In genomic region chr5:120325386-120325910, GRCm38 (mm10) we compare ENCODE assay signal across 20 mouse cellular contexts.
DNase-seq lines count a peak whose midpoint lies in the region; ATAC-seq and TF ChIP-seq lines count a peak whose summit lies in the region.
"Had no signal": no experiment of that assay in that cellular context is flagged by ENCODE, and none has a peak within 500 bp of the region (broad histone marks: within the 10 kb centered on the region; RNA-seq: fewer than 3 reads in every experiment).

No protein-coding gene starts in this region.

- TF ChIP-seq CTCF in lung, embryonic 14.5 days (IDR thresholded peaks at IDR 0.05; ENCODE audit: low read depth), result no peak
- no peak for TF ChIP-seq CTCF in lung, postnatal 0 days (IDR thresholded peaks at IDR 0.05)

- TF ChIP-seq EP300 in lung, postnatal 0 days (IDR thresholded peaks at IDR 0.05), result no peak

- no peak overlapping the region for H3K4me3 ChIP-seq in heart, embryonic 12.5 days
- no peak overlapping the region for H3K4me3 ChIP-seq in lung, embryonic 14.5 days (ENCODE audit: low read depth, low read length)
- H3K4me3 ChIP-seq in lung, postnatal 0 days (ENCODE audit: low read depth, low read length), result no peak overlapping the region
- H3K4me3 ChIP-seq: embryonic facial prominence, embryonic 10.5 days; forebrain, embryonic 13.5 days; limb, embryonic 15.5 days; liver, embryonic 15.5 days; myocyte had no signal

- H3K4me2 ChIP-seq in heart, embryonic 12.5 days, result peak overlapping the region; percentile 22
- H3K4me2 ChIP-seq in lung, embryonic 14.5 days, result peak overlapping the region; percentile 18; the same call in 1 of the 2 replicates
- H3K4me2 ChIP-seq in lung, postnatal 0 days (replicated peaks; ENCODE audit: low read depth, low read length), result peak overlapping the region; percentile 19; the same call in 1 of the 2 replicates
- H3K4me2 ChIP-seq: forebrain, embryonic 13.5 days; limb, embryonic 15.5 days; liver, embryonic 15.5 days had no signal

- no peak for DNase-seq in heart, postnatal 25 days (ENCODE audit: low spot score)
- DNase-seq in lung, embryonic 14.5 days, result peak; percentile 59
- no peak for DNase-seq in lung, adult 18-20 months
- no peak for DNase-seq in lung, postnatal 0 days (ENCODE audit: low spot score)
- peak; percentile 26 for DNase-seq in lung, postnatal 36 days
- DNase-seq in urinary bladder, adult 2 months (ENCODE audit: low spot score), result no peak
- DNase-seq: cerebellum, adult 8-10 months; gastrocnemius, postnatal 25 days; kidney, adult 2 months; kidney, postnatal 10 days; midbrain, embryonic 14.5 days; right cerebral cortex, postnatal 25 days; thymus, adult 2 months had no signal

- intact Hi-C loops in heart, postnatal 25 days (cut with DNase I), result no loop called here

- peaks cover 61% of the 10 kb centered on the region for H3K27me3 ChIP-seq in heart, embryonic 12.5 days (replicated peaks)
- peaks cover 28% of the 10 kb centered on the region for H3K27me3 ChIP-seq in lung, embryonic 14.5 days (ENCODE audit: insufficient read depth, low read length)
- peaks cover 5% of the 10 kb centered on the region; the same call in 1 of the 2 replicates for H3K27me3 ChIP-seq in lung, postnatal 0 days (replicated peaks; ENCODE audit: insufficient read depth, low read length)

- no peak overlapping the region for H3K27ac ChIP-seq in heart, embryonic 12.5 days (ENCODE audit: poor library complexity, severe bottlenecking)
- H3K27ac ChIP-seq in lung, embryonic 14.5 days (ENCODE audit: low read depth), result no peak overlapping the region
- H3K27ac ChIP-seq in lung, postnatal 0 days (ENCODE audit: low read length), result no peak overlapping the region
- H3K27ac ChIP-seq: embryonic facial prominence, embryonic 10.5 days; forebrain, embryonic 13.5 days; limb, embryonic 15.5 days; liver, embryonic 15.5 days had no signal

- H3K9me3 ChIP-seq in heart, embryonic 12.5 days (replicated peaks), result peaks cover 6% of the 10 kb centered on the region; the same call in 1 of the 2 replicates
- no peaks in the 10 kb centered on the region for H3K9me3 ChIP-seq in lung, embryonic 14.5 days (ENCODE audit: low read depth, low read length)
- no peaks in the 10 kb centered on the region for H3K9me3 ChIP-seq in lung, postnatal 0 days (ENCODE audit: low read length)
- H3K9me3 ChIP-seq: embryonic facial prominence, embryonic 10.5 days; limb, embryonic 15.5 days; liver, embryonic 15.5 days had no signal

- H3K36me3 ChIP-seq in heart, embryonic 12.5 days, result no peaks in the 10 kb centered on the region
- no peaks in the 10 kb centered on the region for H3K36me3 ChIP-seq in lung, embryonic 14.5 days (ENCODE audit: insufficient read depth)
- no peaks in the 10 kb centered on the region for H3K36me3 ChIP-seq in lung, postnatal 0 days (ENCODE audit: insufficient read depth, low read length)
- H3K36me3 ChIP-seq: embryonic facial prominence, embryonic 10.5 days; limb, embryonic 15.5 days; liver, embryonic 15.5 days had no signal

- 22% methylated on average over 16 of the region's 16 CpGs for WGBS in heart, embryonic 12.5 days
- 29% methylated on average over 16 of the region's 16 CpGs for WGBS in lung, embryonic 14.5 days
- WGBS in lung, postnatal 0 days, result 28% methylated on average over 16 of the region's 16 CpGs

- H3K4me1 ChIP-seq in heart, embryonic 12.5 days (replicated peaks), result peaks cover 11% of the 10 kb centered on the region
- no peaks in the 10 kb centered on the region for H3K4me1 ChIP-seq in lung, embryonic 14.5 days (ENCODE audit: insufficient read depth)
- H3K4me1 ChIP-seq in lung, postnatal 0 days (ENCODE audit: insufficient read depth, low read depth, low read length), result no peaks in the 10 kb centered on the region
- H3K4me1 ChIP-seq: liver, embryonic 15.5 days had no signal

- H3K9ac ChIP-seq in heart, embryonic 12.5 days, result no peak overlapping the region
- H3K9ac ChIP-seq in lung, embryonic 14.5 days, result no peak overlapping the region
- H3K9ac ChIP-seq in lung, postnatal 0 days (replicated peaks; ENCODE audit: low read depth), result no peak overlapping the region
- H3K9ac ChIP-seq: forebrain, embryonic 13.5 days; limb, embryonic 15.5 days; liver, embryonic 15.5 days had no signal

- no peak for ATAC-seq in heart, embryonic 12.5 days (ENCODE audit: insufficient number of reproducible peaks, low FRiP score)
- ATAC-seq in lung, embryonic 14.5 days (ENCODE audit: insufficient read depth), result 0 out of 2 replicates have a peak, but pooled peaks have one; percentile 35
- ATAC-seq in lung, postnatal 0 days, result no peak
- ATAC-seq: forebrain, embryonic 13.5 days; inflammation-experienced regulatory T-cells, adult 6 months had no signal

Comparison
In these comparisons a context has a peak if more than half of its experiments do, and no peak if none do; other contexts are left out.
1. DNase-seq: peak in lung, embryonic 14.5 days (single experiment) and lung, postnatal 36 days (single experiment); none in heart, postnatal 25 days (single experiment), lung, adult 18-20 months (0 of 2), lung, postnatal 0 days (single experiment) and urinary bladder, adult 2 months (single experiment).
2. Peak in every context shown above with its lines, with median percentiles within 50 percentile points of each other: H3K4me2 ChIP-seq.